Mouse (Mus musculus): ENCODE data around the gene Ccsap.

GRCm38 (mm10) chr8:123832757-123833156 is 27.3 kb downstream of the Ccsap start:
- no peak for TF ChIP-seq USF1 (IDR thresholded peaks at IDR 0.05; ENCODE audit: low read depth)
- no peak for TF ChIP-seq POLR2A (IDR thresholded peaks at IDR 0.05; ENCODE audit: insufficient read length, low read depth)
- no peak for TF ChIP-seq MYOD1 (IDR thresholded peaks at IDR 0.05; ENCODE audit: control insufficient read depth in 1 of 3, insufficient read length in 2 of 3, low read depth in 2 of 3)

Measured in myocyte (in vitro differentiated cells).